In the genomic region with DNA sequence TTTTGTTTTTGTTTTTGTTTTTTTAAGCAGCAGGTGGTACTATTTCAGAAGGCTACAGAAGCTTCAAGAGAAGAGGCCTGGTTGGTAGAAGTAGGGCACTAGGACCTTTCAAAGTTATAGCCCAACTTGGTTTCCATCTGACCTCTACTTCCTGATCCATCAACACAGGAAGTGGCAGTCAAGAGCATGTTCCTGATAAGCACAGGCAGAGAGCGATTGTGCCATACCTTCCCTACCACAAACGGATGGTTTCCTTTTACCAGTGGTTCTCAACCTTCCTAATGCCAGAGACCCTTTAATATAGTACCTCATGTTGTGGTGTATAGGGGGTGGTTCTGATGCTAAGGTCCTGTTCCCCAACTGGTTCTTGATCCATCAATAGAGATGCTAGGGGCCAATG, we compare ENCODE assay signal across 14 mouse cellular contexts. TPM values are rescaled to one million over a fixed set of nuclear protein-coding genes. Genes with fewer than 3 reads are reported as not detected.
DNase-seq lines count a peak whose midpoint lies in the region; ATAC-seq and TF ChIP-seq lines count a peak whose summit lies in the region.
"Had no signal": no experiment of that assay in that cellular context is flagged by ENCODE, and none has a peak within 500 bp of the region (broad histone marks: within the 10 kb centered on the region; RNA-seq: fewer than 3 reads in every experiment).

No protein-coding gene starts in this region.

- peaks cover 32% of the 10 kb centered on the region for H3K79me2 ChIP-seq in CH12.LX (replicated peaks; ENCODE audit: control insufficient read depth, extremely low read depth, insufficient read depth, poor library complexity, severe bottlenecking)

- WGBS in heart, embryonic 11.5 days (ENCODE audit: insufficient replicate concordance) = 3% methylated on average over 2 of the region's 2 CpGs
- WGBS in kidney, embryonic 14.5 days = 53% methylated on average over 2 of the region's 2 CpGs

- peak overlapping the region; percentile 29 for H3K4me2 ChIP-seq in heart, embryonic 11.5 days
- H3K4me2 ChIP-seq in CH12.LX (ENCODE audit: insufficient read depth, low read depth, poor library complexity, severe bottlenecking) = no peak overlapping the region
- H3K4me2 ChIP-seq in kidney, embryonic 14.5 days (replicated peaks; ENCODE audit: low read depth, low read length) = no peak overlapping the region
- H3K4me2 ChIP-seq: heart, embryonic 15.5 days; limb, embryonic 13.5 days; stomach, embryonic 15.5 days had no signal

- in situ Hi-C loops in CH12.LX (cut with MboI; ENCODE audit: low pct_ligation_motif_present, low pct_unique_long_range_greater_than_20kb, low sequenced_read_pairs) = no loop called here

- H3K4me1 ChIP-seq in heart, embryonic 11.5 days (ENCODE audit: control insufficient read depth, insufficient read depth, low read length) = peaks cover 21% of the 10 kb centered on the region
- peaks cover 5 to 48% of the 10 kb centered on the region in 2 experiments for H3K4me1 ChIP-seq in CH12.LX (ENCODE audit: control insufficient read depth in 1 of 2, insufficient read depth in 2 of 2)
- H3K4me1 ChIP-seq in kidney, embryonic 14.5 days (ENCODE audit: control insufficient read depth, insufficient read depth, low read length) = no peaks in the 10 kb centered on the region
- H3K4me1 ChIP-seq: limb, embryonic 13.5 days had no signal

- no peaks in the 10 kb centered on the region for H3K36me3 ChIP-seq in heart, embryonic 11.5 days (ENCODE audit: control insufficient read depth, insufficient read depth, low read length)
- H3K36me3 ChIP-seq in CH12.LX (replicated peaks in 1 of 2; ENCODE audit: control insufficient read depth in 1 of 2, insufficient read depth in 1 of 2, low read length in 1 of 2) = peaks cover 0 to 15% of the 10 kb centered on the region in 2 experiments
- H3K36me3 ChIP-seq in kidney, embryonic 14.5 days (ENCODE audit: control insufficient read depth, insufficient read depth, low read length) = no peaks in the 10 kb centered on the region
- H3K36me3 ChIP-seq: heart, embryonic 15.5 days; stomach, embryonic 15.5 days had no signal

- TF ChIP-seq RAD21 in CH12.LX (IDR thresholded peaks at IDR 0.05; ENCODE audit: low read depth, low read length) = no peak

- H3K27me3 ChIP-seq in heart, embryonic 11.5 days (ENCODE audit: control insufficient read depth, insufficient read depth, low read length) = no peaks in the 10 kb centered on the region
- no peaks in the 10 kb centered on the region for H3K27me3 ChIP-seq in CH12.LX (replicated peaks)
- H3K27me3 ChIP-seq in kidney, embryonic 14.5 days (ENCODE audit: control insufficient read depth, insufficient read depth, low read length) = no peaks in the 10 kb centered on the region
- H3K27me3 ChIP-seq: heart, embryonic 15.5 days; limb, embryonic 13.5 days; stomach, embryonic 15.5 days had no signal

- dilution Hi-C loops in CH12.LX (cut with MboI; ENCODE audit: extremely low pct_ligation_motif_present, extremely low pct_unique_long_range_greater_than_20kb, low sequenced_read_pairs) = no loop called here

- 0 out of 2 replicates have a peak overlapping the region, but pooled peaks have one; percentile 29 for H3K27ac ChIP-seq in heart, embryonic 11.5 days (ENCODE audit: low read depth, low read length)
- H3K27ac ChIP-seq in CH12.LX (ENCODE audit: insufficient read depth, low read depth) = no peak overlapping the region
- H3K27ac ChIP-seq in left cerebral cortex, adult 2 months = no peak overlapping the region
- H3K27ac ChIP-seq in kidney, embryonic 14.5 days (ENCODE audit: low read depth, low read length) = no peak overlapping the region
- H3K27ac ChIP-seq: heart, embryonic 15.5 days; limb, embryonic 13.5 days; stomach, embryonic 15.5 days had no signal

- TF ChIP-seq EP300 in CH12.LX (IDR thresholded peaks at IDR 0.05; ENCODE audit: low read length) = no peak

- no peak for TF ChIP-seq CTCF in CH12.LX (conservative IDR thresholded peaks at IDR 0.05 in 1 of 2, IDR thresholded peaks at IDR 0.05 in 1 of 2; ENCODE audit: low read depth in 2 of 2, low read length in 2 of 2)
- TF ChIP-seq CTCF in left cerebral cortex, adult 2 months (IDR thresholded peaks at IDR 0.05) = no peak

- no peak overlapping the region for H3K9ac ChIP-seq in heart, embryonic 11.5 days (ENCODE audit: low read depth, low read length)
- H3K9ac ChIP-seq in CH12.LX (ENCODE audit: insufficient read depth, low read depth) = no peak overlapping the region
- no peak overlapping the region for H3K9ac ChIP-seq in kidney, embryonic 14.5 days (ENCODE audit: low read depth, low read length)
- H3K9ac ChIP-seq: heart, embryonic 15.5 days; limb, embryonic 13.5 days; stomach, embryonic 15.5 days had no signal

- ATAC-seq in heart, embryonic 11.5 days (replicated peaks; ENCODE audit: insufficient number of reproducible peaks, low FRiP score, low TSS enrichment) = no peak
- ATAC-seq in megakaryocyte progenitor cell, adult 5-6 weeks (replicated peaks; ENCODE audit: poor library complexity) = peak; percentile 89
- no peak for ATAC-seq in kidney, embryonic 14.5 days (ENCODE audit: low FRiP score, low TSS enrichment)

- no peaks in the 10 kb centered on the region for H3K9me3 ChIP-seq in heart, embryonic 11.5 days (replicated peaks; ENCODE audit: control insufficient read depth, low read length)
- H3K9me3 ChIP-seq in CH12.LX (replicated peaks; ENCODE audit: low read length) = no peaks in the 10 kb centered on the region
- H3K9me3 ChIP-seq in kidney, embryonic 14.5 days (ENCODE audit: control insufficient read depth, low read length) = no peaks in the 10 kb centered on the region
- H3K9me3 ChIP-seq: heart, embryonic 15.5 days; limb, embryonic 13.5 days; stomach, embryonic 15.5 days had no signal

- H3K4me3 ChIP-seq in heart, embryonic 11.5 days (ENCODE audit: low read depth, low read length) = no peak overlapping the region
- H3K4me3 ChIP-seq in CH12.LX (replicated peaks in 1 of 3; ENCODE audit: low read depth in 2 of 3, low read length in 2 of 3, poor library complexity in 1 of 3) = no peak overlapping the region
- no peak overlapping the region for H3K4me3 ChIP-seq in left cerebral cortex, adult 2 months
- H3K4me3 ChIP-seq in kidney, embryonic 14.5 days (ENCODE audit: low read length) = no peak overlapping the region
- H3K4me3 ChIP-seq: heart, embryonic 15.5 days; limb, embryonic 13.5 days; myocyte; stomach, embryonic 15.5 days had no signal

- TF ChIP-seq POLR2A in CH12.LX (IDR thresholded peaks at IDR 0.05; ENCODE audit: low read depth, low read length) = no peak

- intact Hi-C loops in left cerebral cortex, adult 2 months (cut with DNase I) = no loop called here

- DNase-seq in heart, postnatal 4 days = no peak
- DNase-seq in CH12.LX (ENCODE audit: extremely low read depth) (no peak), liver (peak; percentile 19)
- no peak for DNase-seq in frontal cortex, postnatal 10 days (ENCODE audit: low spot score in 2 of 2)
- DNase-seq in left cerebral cortex, adult 2 months (ENCODE audit: extremely low spot score in 1 of 2, low spot score in 2 of 2) = no peak
- DNase-seq: embryo, embryonic 11 days had no signal

TF ChIP-seq in CH12.LX, 34 proteins besides CTCF, POLR2A, EP300 and RAD21:
- peak; percentile 56 for TF ChIP-seq ELF1 (IDR thresholded peaks at IDR 0.05; ENCODE audit: low read depth, low read length)
- TF ChIP-seq POLR2AphosphoS2 (IDR thresholded peaks at IDR 0.05; ENCODE audit: low read depth, low read length) = no peak

RNA-seq across cellular contexts. Expression of a gene that starts 39.9 kb away (rescaled TPM):
- 11.5 and 22.6 TPM in 2 replicates for polyA plus RNA-seq in heart, embryonic 11.5 days (2014; fragmentation: Nextera tagmentation; extraction: Ambion mirVana)
- 10 to 100 TPM; 55.5 to 55.7 TPM for total RNA-seq in heart, postnatal 4 days (2021)
- total RNA-seq in CH12.LX (2012; rRNA removed) = 40.3 and 43.4 TPM in 2 replicates
- total RNA-seq in CH12.LX (2014; rRNA removed) = 40.0 and 43.5 TPM in 2 replicates
- polyA plus RNA-seq in CH12.LX (2012; ENCODE audit: insufficient read length, low read depth) = 27.5 and 29.8 TPM in 2 replicates
- 57.1 and 64.4 TPM in 2 replicates for total RNA-seq in megakaryocyte progenitor cell, adult 5-6 weeks (2015)
- total RNA-seq in megakaryocyte progenitor cell, adult 5-6 weeks (2017) = 71.4 and 85.8 TPM in 2 replicates
- 10 to 100 TPM; 39.9 to 40.9 TPM for total RNA-seq in left cerebral cortex, adult 2 months (2021)
- polyA plus RNA-seq in kidney, embryonic 14.5 days (2014; fragmentation: Nextera tagmentation; extraction: Ambion mirVana) = 22.6 and 33.4 TPM in 2 replicates

RNA-seq across cellular contexts. Expression of a gene that starts 47.0 kb away (rescaled TPM):
- 0.20 TPM in 1 of 2 replicates, not detected in the other for polyA plus RNA-seq in heart, embryonic 11.5 days (2014; fragmentation: Nextera tagmentation; extraction: Ambion mirVana)
- total RNA-seq in heart, postnatal 4 days (2021) = under 1 TPM; 0.09 to 0.79 TPM
- total RNA-seq in CH12.LX (2012; rRNA removed) = not detected in 2 replicates
- not detected in 2 replicates for total RNA-seq in CH12.LX (2014; rRNA removed)
- polyA plus RNA-seq in CH12.LX (2012; ENCODE audit: insufficient read length, low read depth) = not detected in 2 replicates
- total RNA-seq in megakaryocyte progenitor cell, adult 5-6 weeks (2015) = 0.24 and 0.44 TPM in 2 replicates
- total RNA-seq in megakaryocyte progenitor cell, adult 5-6 weeks (2017) = 0.03 and 0.08 TPM in 2 replicates
- 10 to 100 TPM; 60.5 to 63.9 TPM for total RNA-seq in left cerebral cortex, adult 2 months (2021)
- 0.13 TPM in 1 of 2 replicates, not detected in the other for polyA plus RNA-seq in kidney, embryonic 14.5 days (2014; fragmentation: Nextera tagmentation; extraction: Ambion mirVana)
- polyA plus RNA-seq: C2C12; limb, embryonic 13.5 days had no signal

Comparison
In these comparisons a context has a peak if more than half of its experiments do, and no peak if none do; other contexts are left out.
1. RNA of a gene that starts 47.0 kb away (total RNA-seq): 60.5 to 63.9 TPM in left cerebral cortex, adult 2 months; 0.09 to 0.79 TPM in heart, postnatal 4 days, 0.03 to 0.44 TPM in megakaryocyte progenitor cell, adult 5-6 weeks and not detected in CH12.LX; every median in the first group is over 10 times any median in the second.